Mouse (Mus musculus): ENCODE results near the gene Peli3. TPM values are rescaled to one million over a fixed set of nuclear protein-coding genes. Genes with fewer than 3 reads are reported as not detected.

The Peli3 gene
- polyA plus RNA-seq (2015; fragmentation: Illumina TruSeq; extraction: RNeasy Lipid Tissue Mini Kit (QIAGEN cat#74804); ENCODE audit: insufficient read depth, low read depth, low replicate concordance): 0.83 TPM

DNA sequence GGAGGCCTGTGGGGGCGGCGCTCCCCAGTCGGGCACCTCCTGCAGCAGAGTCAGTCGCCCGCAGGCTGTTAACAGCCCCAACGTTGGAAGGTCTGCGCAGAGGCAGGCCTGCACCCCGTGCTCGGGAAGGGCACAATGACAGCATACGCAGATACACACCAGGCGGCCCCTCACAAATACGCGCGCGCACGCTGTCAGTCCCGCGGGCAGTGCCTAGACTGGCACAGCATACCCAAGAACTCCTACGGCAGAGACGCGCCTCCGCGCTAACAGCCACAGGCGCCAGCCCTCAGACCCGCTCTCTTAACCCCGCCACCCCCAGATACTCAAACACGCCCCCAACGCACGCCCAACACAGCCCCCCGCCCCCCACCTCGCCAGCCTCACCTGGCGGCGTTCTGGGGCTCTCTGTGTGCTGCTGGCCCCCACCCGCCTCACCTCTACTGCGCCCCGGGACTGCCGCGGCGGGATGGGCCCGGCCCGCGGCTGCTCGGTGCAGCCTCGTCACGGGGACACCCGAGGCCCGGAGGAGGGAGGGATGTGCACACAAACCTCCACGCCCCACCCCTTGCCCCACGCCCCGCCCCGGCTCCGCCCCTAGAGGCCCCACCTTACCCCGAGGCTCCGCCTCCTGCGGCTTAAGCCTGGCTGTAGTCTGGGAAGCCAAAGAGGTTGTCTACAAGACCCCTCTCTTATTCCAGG lies at the start of gene Peli3:
Peli3 (minus strand) TSS at position 577 of the 702 bp plus-strand sequence.

GRCm38 (mm10) chr19:4990256-4990625 lies 47.3 kb upstream of the Peli3 start, which contains the start of gene Npas4:
Gene Npas4, minus strand, starts transcription at chr19:4990316.

DNA sequence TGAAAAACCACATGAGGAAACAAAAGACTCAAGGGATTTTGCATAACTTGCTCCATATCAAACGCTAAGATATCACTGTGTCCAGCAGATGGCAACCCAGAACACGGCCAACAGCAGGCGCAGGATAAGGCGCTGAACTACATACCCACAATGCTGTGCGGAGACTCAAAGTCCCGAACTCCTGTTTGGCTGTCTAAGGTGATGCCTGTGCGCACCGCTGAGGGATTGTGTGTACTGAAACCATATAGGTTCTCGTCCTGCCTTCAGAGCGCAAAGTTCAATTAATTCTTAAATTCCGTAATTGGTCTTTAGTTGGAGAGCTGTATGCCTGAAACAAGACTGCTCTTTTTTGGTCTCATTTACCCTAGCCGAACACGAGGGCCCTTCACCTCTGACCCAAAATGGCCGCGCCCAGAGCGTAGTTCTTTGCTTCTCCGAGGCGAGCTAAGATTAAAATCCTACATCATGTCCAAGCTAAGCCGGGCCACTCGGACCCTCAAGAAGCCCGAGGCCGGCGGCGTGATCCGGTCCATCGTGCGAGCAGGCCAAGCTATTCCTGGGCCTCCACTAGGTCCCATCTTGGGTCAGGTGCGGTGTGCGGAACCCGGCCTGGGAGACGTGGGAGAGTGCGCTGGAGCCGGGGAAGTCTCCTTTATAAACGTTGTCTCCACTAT lies 19.1 kb upstream of the Peli3 start, which contains the start of gene Mrpl11:
Mrpl11 (plus strand) TSS at position 220 of the 674 bp plus-strand sequence.

DNA sequence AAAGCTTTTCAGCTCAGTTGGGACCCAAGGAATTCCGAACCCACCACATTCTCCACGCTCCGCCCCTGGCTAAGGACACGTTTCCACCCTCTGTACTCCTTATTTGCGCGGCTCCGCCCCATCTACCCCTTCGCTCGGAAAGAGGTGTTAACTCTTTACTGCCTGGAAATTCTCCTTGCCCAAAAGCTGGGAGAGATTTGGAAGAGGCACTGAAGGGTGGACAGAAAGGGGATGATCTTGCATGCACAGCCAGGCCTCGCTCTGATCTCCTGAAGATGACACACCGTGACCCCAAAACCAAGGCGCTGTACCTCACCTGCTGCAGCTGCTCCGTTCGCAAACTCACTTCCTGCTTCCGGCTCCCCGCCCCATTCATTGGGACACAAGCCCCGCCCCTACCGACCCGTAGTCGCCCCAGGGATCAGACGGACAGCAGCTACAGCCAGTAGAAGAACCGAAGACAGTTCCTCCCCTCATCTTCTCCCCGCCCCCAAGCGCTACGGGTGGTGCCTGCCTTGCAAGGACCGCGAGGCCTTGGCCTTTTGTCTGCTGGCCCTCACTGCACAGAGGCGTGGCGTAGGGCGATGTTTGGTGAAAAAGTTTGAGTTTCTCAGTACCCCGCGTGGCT lies 14.9 kb downstream of the Peli3 start, which contains the start of gene Dpp3:
Dpp3 (minus strand) TSS at position 384 of the 628 bp plus-strand sequence.

DNA sequence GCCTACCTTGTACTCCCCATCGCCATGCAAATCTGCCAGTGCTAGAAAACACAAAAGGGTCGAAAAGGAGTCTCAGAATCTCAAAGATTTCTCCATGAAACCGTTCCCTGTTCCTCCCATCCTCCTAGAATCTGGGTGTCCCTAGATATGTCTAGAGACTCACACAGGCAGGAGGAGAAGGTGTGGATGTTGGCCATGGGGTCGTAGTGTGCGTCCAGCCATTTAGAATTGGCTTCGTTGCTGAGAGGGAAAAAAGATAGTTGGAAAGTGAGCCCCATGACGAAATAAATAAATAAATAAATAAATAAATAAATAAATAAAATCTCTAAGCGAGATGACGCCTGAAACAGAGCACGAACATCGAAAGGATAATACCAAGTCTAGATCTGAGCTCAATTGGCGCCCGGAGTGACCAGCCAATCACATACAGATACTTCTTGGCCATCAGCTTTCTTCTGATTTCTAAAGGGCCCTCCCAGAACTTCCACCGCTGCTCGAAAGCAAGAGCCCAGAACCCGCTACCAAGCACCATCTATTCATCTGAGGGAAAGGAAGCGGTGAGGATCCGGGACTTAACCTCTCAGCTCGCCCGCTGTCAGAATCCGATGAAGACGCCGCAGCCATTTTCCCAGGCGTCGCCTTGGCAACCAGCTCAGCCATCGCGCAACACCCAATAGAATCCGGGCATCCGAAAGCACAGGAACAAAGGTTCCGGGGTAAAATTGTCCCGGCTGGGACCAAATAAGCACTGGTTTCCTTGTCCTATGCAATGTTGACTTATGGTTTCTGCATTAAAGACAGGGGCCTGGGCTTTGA lies 36.7 kb downstream of the Peli3 start, which contains the start of gene Bbs1:
Bbs1 (minus strand) TSS at position 650 of the 816 bp plus-strand sequence.

Other genes starting within 250 kb of the Peli3 start
- not detected for gene Gm960, start 244.5 kb downstream of the Peli3 start, polyA plus RNA-seq (2015; fragmentation: Illumina TruSeq; extraction: RNeasy Lipid Tissue Mini Kit (QIAGEN cat#74804); ENCODE audit: insufficient read depth, low read depth, low replicate concordance)
- 1.9 TPM for gene Sptbn2, start 232.0 kb downstream of the Peli3 start, polyA plus RNA-seq (2015; fragmentation: Illumina TruSeq; extraction: RNeasy Lipid Tissue Mini Kit (QIAGEN cat#74804); ENCODE audit: insufficient read depth, low read depth, low replicate concordance)
- 4.6 TPM for gene Rbm4b, start 186.6 kb downstream of the Peli3 start, polyA plus RNA-seq (2015; fragmentation: Illumina TruSeq; extraction: RNeasy Lipid Tissue Mini Kit (QIAGEN cat#74804); ENCODE audit: insufficient read depth, low read depth, low replicate concordance)
- 7.2 TPM for gene Rbm4, start 149.2 kb downstream of the Peli3 start, polyA plus RNA-seq (2015; fragmentation: Illumina TruSeq; extraction: RNeasy Lipid Tissue Mini Kit (QIAGEN cat#74804); ENCODE audit: insufficient read depth, low read depth, low replicate concordance)
- 13.6 TPM for gene Gm21992, start 131.5 kb downstream of the Peli3 start, polyA plus RNA-seq (2015; fragmentation: Illumina TruSeq; extraction: RNeasy Lipid Tissue Mini Kit (QIAGEN cat#74804); ENCODE audit: insufficient read depth, low read depth, low replicate concordance)
- 5.8 TPM for gene Rbm14, start 131.5 kb downstream of the Peli3 start, polyA plus RNA-seq (2015; fragmentation: Illumina TruSeq; extraction: RNeasy Lipid Tissue Mini Kit (QIAGEN cat#74804); ENCODE audit: insufficient read depth, low read depth, low replicate concordance)
- 30.0 TPM for gene Ccs, start 103.8 kb downstream of the Peli3 start, polyA plus RNA-seq (2015; fragmentation: Illumina TruSeq; extraction: RNeasy Lipid Tissue Mini Kit (QIAGEN cat#74804); ENCODE audit: insufficient read depth, low read depth, low replicate concordance)
- not detected for gene Ccdc87, start 103.8 kb downstream of the Peli3 start, polyA plus RNA-seq (2015; fragmentation: Illumina TruSeq; extraction: RNeasy Lipid Tissue Mini Kit (QIAGEN cat#74804); ENCODE audit: insufficient read depth, low read depth, low replicate concordance)
- gene Ctsf, start 88.0 kb downstream of the Peli3 start, polyA plus RNA-seq (2015; fragmentation: Illumina TruSeq; extraction: RNeasy Lipid Tissue Mini Kit (QIAGEN cat#74804); ENCODE audit: insufficient read depth, low read depth, low replicate concordance): 21.8 TPM
- not detected for gene Actn3, start 65.2 kb downstream of the Peli3 start, polyA plus RNA-seq (2015; fragmentation: Illumina TruSeq; extraction: RNeasy Lipid Tissue Mini Kit (QIAGEN cat#74804); ENCODE audit: insufficient read depth, low read depth, low replicate concordance)
- gene Zdhhc24, start 64.5 kb downstream of the Peli3 start, polyA plus RNA-seq (2015; fragmentation: Illumina TruSeq; extraction: RNeasy Lipid Tissue Mini Kit (QIAGEN cat#74804); ENCODE audit: insufficient read depth, low read depth, low replicate concordance): 1.8 TPM
- 1.2 TPM for gene Bbs1, start 36.5 kb downstream of the Peli3 start, polyA plus RNA-seq (2015; fragmentation: Illumina TruSeq; extraction: RNeasy Lipid Tissue Mini Kit (QIAGEN cat#74804); ENCODE audit: insufficient read depth, low read depth, low replicate concordance)
- gene Dpp3, start 14.8 kb downstream of the Peli3 start, polyA plus RNA-seq (2015; fragmentation: Illumina TruSeq; extraction: RNeasy Lipid Tissue Mini Kit (QIAGEN cat#74804); ENCODE audit: insufficient read depth, low read depth, low replicate concordance): 16.6 TPM
- 13.0 TPM for gene Mrpl11, start 19.0 kb upstream of the Peli3 start, polyA plus RNA-seq (2015; fragmentation: Illumina TruSeq; extraction: RNeasy Lipid Tissue Mini Kit (QIAGEN cat#74804); ENCODE audit: insufficient read depth, low read depth, low replicate concordance)
- 0.54 TPM for gene Npas4, start 47.2 kb upstream of the Peli3 start, polyA plus RNA-seq (2015; fragmentation: Illumina TruSeq; extraction: RNeasy Lipid Tissue Mini Kit (QIAGEN cat#74804); ENCODE audit: insufficient read depth, low read depth, low replicate concordance)
- gene Slc29a2, start 80.7 kb upstream of the Peli3 start, polyA plus RNA-seq (2015; fragmentation: Illumina TruSeq; extraction: RNeasy Lipid Tissue Mini Kit (QIAGEN cat#74804); ENCODE audit: insufficient read depth, low read depth, low replicate concordance): 1.0 TPM
- 0.83 TPM for gene B4gat1, start 95.7 kb upstream of the Peli3 start, polyA plus RNA-seq (2015; fragmentation: Illumina TruSeq; extraction: RNeasy Lipid Tissue Mini Kit (QIAGEN cat#74804); ENCODE audit: insufficient read depth, low read depth, low replicate concordance)
- 3.4 TPM for gene AC124502.3, start 95.8 kb upstream of the Peli3 start, polyA plus RNA-seq (2015; fragmentation: Illumina TruSeq; extraction: RNeasy Lipid Tissue Mini Kit (QIAGEN cat#74804); ENCODE audit: insufficient read depth, low read depth, low replicate concordance)
- gene Brms1, start 98.2 kb upstream of the Peli3 start, polyA plus RNA-seq (2015; fragmentation: Illumina TruSeq; extraction: RNeasy Lipid Tissue Mini Kit (QIAGEN cat#74804); ENCODE audit: insufficient read depth, low read depth, low replicate concordance): 5.6 TPM
- 2.4 TPM for gene Rin1, start 107.4 kb upstream of the Peli3 start, polyA plus RNA-seq (2015; fragmentation: Illumina TruSeq; extraction: RNeasy Lipid Tissue Mini Kit (QIAGEN cat#74804); ENCODE audit: insufficient read depth, low read depth, low replicate concordance)
- gene Cd248, start 125.0 kb upstream of the Peli3 start, polyA plus RNA-seq (2015; fragmentation: Illumina TruSeq; extraction: RNeasy Lipid Tissue Mini Kit (QIAGEN cat#74804); ENCODE audit: insufficient read depth, low read depth, low replicate concordance): 15.5 TPM
- gene Tmem151a, start 142.4 kb upstream of the Peli3 start, polyA plus RNA-seq (2015; fragmentation: Illumina TruSeq; extraction: RNeasy Lipid Tissue Mini Kit (QIAGEN cat#74804); ENCODE audit: insufficient read depth, low read depth, low replicate concordance): 3.4 TPM
- 17.2 TPM for gene Yif1a, start 145.4 kb upstream of the Peli3 start, polyA plus RNA-seq (2015; fragmentation: Illumina TruSeq; extraction: RNeasy Lipid Tissue Mini Kit (QIAGEN cat#74804); ENCODE audit: insufficient read depth, low read depth, low replicate concordance)
- gene Cnih2, start 155.4 kb upstream of the Peli3 start, polyA plus RNA-seq (2015; fragmentation: Illumina TruSeq; extraction: RNeasy Lipid Tissue Mini Kit (QIAGEN cat#74804); ENCODE audit: insufficient read depth, low read depth, low replicate concordance): 0.92 TPM
- gene Rab1b, start 163.9 kb upstream of the Peli3 start, polyA plus RNA-seq (2015; fragmentation: Illumina TruSeq; extraction: RNeasy Lipid Tissue Mini Kit (QIAGEN cat#74804); ENCODE audit: insufficient read depth, low read depth, low replicate concordance): 28.5 TPM
- gene Klc2, start 175.4 kb upstream of the Peli3 start, polyA plus RNA-seq (2015; fragmentation: Illumina TruSeq; extraction: RNeasy Lipid Tissue Mini Kit (QIAGEN cat#74804); ENCODE audit: insufficient read depth, low read depth, low replicate concordance): 5.4 TPM

Measured in pancreas, adult 10 weeks (tissue).